Mouse (Mus musculus): ENCODE results near the gene Stfa2l1. TPM values are rescaled to one million over a fixed set of nuclear protein-coding genes. Genes with fewer than 3 reads are reported as not detected.
"Not testable (repeated sequence)": the region's sequence is repeated elsewhere in the genome, so short reads cannot be mapped to it uniquely, and the experiment has no call there.

Stfa2l1 gene
- polyA plus RNA-seq (2015; fragmentation: Nextera tagmentation; extraction: Ambion mirVana), result 13.8 and 17.6 TPM in 2 replicates

GRCm38 (mm10) chr16:36156402-36156975 is at the start of gene Stfa2l1:
TSS of gene Stfa2l1 (plus strand) at chr16:36156811.
- H3K9ac ChIP-seq, result no peak within 1 kb of the TSS
- H3K4me1 ChIP-seq, result no peaks in the 10 kb centered on the region
- no peak within 1 kb of the TSS for H3K4me2 ChIP-seq
- H3K36me3 ChIP-seq, result no peaks in the 10 kb centered on the region
- H3K9me3 ChIP-seq, result no peaks in the 10 kb centered on the region
- no peaks in the 10 kb centered on the region for H3K27me3 ChIP-seq (replicated peaks)
- no peak within 1 kb of the TSS for H3K27ac ChIP-seq
- no peak within 1 kb of the TSS for H3K4me3 ChIP-seq (replicated peaks)
- ATAC-seq (ENCODE audit: insufficient read depth, low FRiP score, low read depth), result no peak

- H3K4me1 ChIP-seq; H3K36me3 ChIP-seq; H3K9me3 ChIP-seq; H3K4me2 ChIP-seq; H3K27me3 ChIP-seq (replicated peaks); H3K27ac ChIP-seq; H3K9ac ChIP-seq; H3K4me3 ChIP-seq (replicated peaks); ATAC-seq (ENCODE audit: insufficient read depth, low FRiP score, low read depth): not testable (repeated sequence)
Observed at GRCm38 (mm10) chr16:36111486-36111885, 45.1 kb upstream of the Stfa2l1 start.

GRCm38 (mm10) chr16:36115751-36116150 is 40.9 kb upstream of the Stfa2l1 start:
- H3K9ac ChIP-seq; H3K27me3 ChIP-seq (replicated peaks); H3K4me1 ChIP-seq; H3K9me3 ChIP-seq; H3K27ac ChIP-seq; H3K36me3 ChIP-seq; ATAC-seq (ENCODE audit: insufficient read depth, low FRiP score, low read depth); H3K4me2 ChIP-seq; H3K4me3 ChIP-seq (replicated peaks): not testable (repeated sequence)
- 87% methylated on average over 6 of the region's 6 CpGs for WGBS

- H3K27ac ChIP-seq, result no peak overlapping the region
- H3K4me2 ChIP-seq, result no peak overlapping the region
- no peak overlapping the region for H3K9ac ChIP-seq
- H3K27me3 ChIP-seq (replicated peaks), result no peaks in the 10 kb centered on the region
- no peaks in the 10 kb centered on the region for H3K36me3 ChIP-seq
- no peaks in the 10 kb centered on the region for H3K4me1 ChIP-seq
- H3K4me3 ChIP-seq (replicated peaks), result no peak overlapping the region
- no peak for ATAC-seq (ENCODE audit: insufficient read depth, low FRiP score, low read depth)
- WGBS, result 80% methylated on average over 7 of the region's 7 CpGs
- no peaks in the 10 kb centered on the region for H3K9me3 ChIP-seq
Observed at GRCm38 (mm10) chr16:36128092-36128491, 28.5 kb upstream of the Stfa2l1 start.

- H3K27ac ChIP-seq, result peak within 1 kb of the TSS; percentile 40; the same call in 1 of the 2 replicates
- WGBS, result 65% methylated on average over 1 of the region's 1 CpGs
- H3K36me3 ChIP-seq, result no peaks in the 10 kb centered on the region
- H3K4me1 ChIP-seq, result no peaks in the 10 kb centered on the region
- H3K4me3 ChIP-seq (replicated peaks), result no peak within 1 kb of the TSS
- H3K4me2 ChIP-seq, result no peak within 1 kb of the TSS
- H3K9me3 ChIP-seq, result no peaks in the 10 kb centered on the region
- no peaks in the 10 kb centered on the region for H3K27me3 ChIP-seq (replicated peaks)
- H3K9ac ChIP-seq, result no peak within 1 kb of the TSS
- no peak for ATAC-seq (ENCODE audit: insufficient read depth, low FRiP score, low read depth)
Observed at GRCm38 (mm10) chr16:36131141-36131540, 25.5 kb upstream of the Stfa2l1 start, which contains the start of gene Csta1. TSS of gene Csta1 (minus strand) at chr16:36131241.

GRCm38 (mm10) chr16:36138201-36138600 is 18.4 kb upstream of the Stfa2l1 start:
- ATAC-seq (ENCODE audit: insufficient read depth, low FRiP score, low read depth), result no peak
- no peaks in the 10 kb centered on the region for H3K4me1 ChIP-seq
- no peak overlapping the region for H3K27ac ChIP-seq
- H3K27me3 ChIP-seq (replicated peaks), result no peaks in the 10 kb centered on the region
- no peak overlapping the region for H3K4me3 ChIP-seq (replicated peaks)
- H3K9ac ChIP-seq, result no peak overlapping the region
- no peaks in the 10 kb centered on the region for H3K9me3 ChIP-seq
- 68% methylated on average over 2 of the region's 2 CpGs for WGBS
- H3K4me2 ChIP-seq, result no peak overlapping the region
- H3K36me3 ChIP-seq, result no peaks in the 10 kb centered on the region

- not testable (repeated sequence) for H3K27me3 ChIP-seq (replicated peaks); H3K4me2 ChIP-seq; H3K27ac ChIP-seq; H3K9me3 ChIP-seq; ATAC-seq (ENCODE audit: insufficient read depth, low FRiP score, low read depth); H3K9ac ChIP-seq; H3K36me3 ChIP-seq; H3K4me1 ChIP-seq; H3K4me3 ChIP-seq (replicated peaks)
- 86% methylated on average over 9 of the region's 10 CpGs for WGBS
Observed at GRCm38 (mm10) chr16:36167841-36168240, 11.2 kb downstream of the Stfa2l1 start.

- Histone ChIP-seq H3K4me2 (no peak overlapping the region), H3K36me3 (no peaks in the 10 kb centered on the region), H3K27ac (no peak overlapping the region), H3K4me3 (replicated peaks) (no peak overlapping the region), H3K4me1 (no peaks in the 10 kb centered on the region), H3K9ac (no peak overlapping the region), H3K9me3 (no peaks in the 10 kb centered on the region), H3K27me3 (replicated peaks) (no peaks in the 10 kb centered on the region)
- no peak for ATAC-seq (ENCODE audit: insufficient read depth, low FRiP score, low read depth)
Observed at GRCm38 (mm10) chr16:36176108-36176507, 19.5 kb downstream of the Stfa2l1 start.

GRCm38 (mm10) chr16:36179910-36180309 is 23.3 kb downstream of the Stfa2l1 start:
- no peak overlapping the region for H3K9ac ChIP-seq
- H3K4me3 ChIP-seq (replicated peaks), result no peak overlapping the region
- no peak overlapping the region for H3K27ac ChIP-seq
- H3K9me3 ChIP-seq, result no peaks in the 10 kb centered on the region
- no peaks in the 10 kb centered on the region for H3K27me3 ChIP-seq (replicated peaks)
- H3K36me3 ChIP-seq, result no peaks in the 10 kb centered on the region
- no peak overlapping the region for H3K4me2 ChIP-seq
- 76% methylated on average over 2 of the region's 2 CpGs for WGBS
- H3K4me1 ChIP-seq, result no peaks in the 10 kb centered on the region
- ATAC-seq (ENCODE audit: insufficient read depth, low FRiP score, low read depth), result no peak

GRCm38 (mm10) chr16:36183912-36184311 is 27.3 kb downstream of the Stfa2l1 start, which contains the start of gene Gm5483:
TSS of gene Gm5483 (plus strand) at chr16:36184212.
- H3K36me3 ChIP-seq; H3K9ac ChIP-seq; ATAC-seq (ENCODE audit: insufficient read depth, low FRiP score, low read depth); H3K4me2 ChIP-seq; H3K4me3 ChIP-seq (replicated peaks); H3K27ac ChIP-seq; H3K4me1 ChIP-seq; H3K9me3 ChIP-seq; H3K27me3 ChIP-seq (replicated peaks): not testable (repeated sequence)
- WGBS, result 79% methylated on average over 4 of the region's 4 CpGs

GRCm38 (mm10) chr16:36199226-36199625 is 42.6 kb downstream of the Stfa2l1 start:
- Histone ChIP-seq H3K27ac (no peak overlapping the region), H3K36me3 (no peaks in the 10 kb centered on the region)
- WGBS, result 57% methylated on average over 19 of the region's 19 CpGs

GRCm38 (mm10) chr16:36203846-36204245 is 47.2 kb downstream of the Stfa2l1 start:
- no peak overlapping the region for H3K27ac ChIP-seq
- H3K4me2 ChIP-seq, result no peak overlapping the region
- no peak for ATAC-seq (ENCODE audit: insufficient read depth, low FRiP score, low read depth)
- H3K4me3 ChIP-seq (replicated peaks), result no peak overlapping the region
- H3K9me3 ChIP-seq, result no peaks in the 10 kb centered on the region
- no peak overlapping the region for H3K9ac ChIP-seq
- 66% methylated on average over 5 of the region's 5 CpGs for WGBS
- H3K36me3 ChIP-seq, result no peaks in the 10 kb centered on the region
- no peaks in the 10 kb centered on the region for H3K4me1 ChIP-seq
- no peaks in the 10 kb centered on the region for H3K27me3 ChIP-seq (replicated peaks)

More at GRCm38 (mm10) chr16:36199226-36199625, 42.6 kb downstream of the Stfa2l1 start:
- H3K4me3 ChIP-seq (replicated peaks), result no peak overlapping the region
- no peaks in the 10 kb centered on the region for H3K4me1 ChIP-seq
- H3K27me3 ChIP-seq (replicated peaks), result no peaks in the 10 kb centered on the region
- no peak overlapping the region for H3K9ac ChIP-seq
- no peak overlapping the region for H3K4me2 ChIP-seq
- H3K9me3 ChIP-seq, result no peaks in the 10 kb centered on the region
- ATAC-seq (ENCODE audit: insufficient read depth, low FRiP score, low read depth), result no peak

- H3K9ac ChIP-seq; H3K4me3 ChIP-seq (replicated peaks); ATAC-seq (ENCODE audit: insufficient read depth, low FRiP score, low read depth); H3K27ac ChIP-seq; H3K4me2 ChIP-seq; H3K4me1 ChIP-seq; H3K36me3 ChIP-seq; H3K9me3 ChIP-seq; H3K27me3 ChIP-seq (replicated peaks): not testable (repeated sequence)
- WGBS, result 43% methylated on average over 2 of the region's 2 CpGs
Observed at GRCm38 (mm10) chr16:36205684-36206083, 49.1 kb downstream of the Stfa2l1 start.
